Mouse (Mus musculus): Measurements from ENCODE around the gene A530016L24Rik.

DNA sequence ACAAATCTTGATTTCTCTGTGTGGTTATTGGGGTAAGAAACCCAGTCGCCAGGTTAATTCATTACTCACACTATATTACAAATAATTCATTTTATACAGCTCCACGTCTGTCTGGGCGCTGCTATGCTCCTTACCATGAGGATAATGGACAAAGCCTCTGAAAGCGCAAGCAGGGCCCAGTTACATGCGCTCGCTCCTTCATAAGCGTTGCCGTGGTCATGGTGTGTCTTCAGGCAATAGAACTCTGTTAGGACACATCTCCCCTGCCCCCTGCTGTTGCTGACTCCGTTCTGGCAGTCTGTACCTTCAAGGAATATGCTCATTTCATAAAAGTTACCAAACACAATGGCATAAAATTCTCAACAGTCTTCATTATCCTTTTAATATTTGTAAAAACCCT lies 37.4 kb upstream of the A530016L24Rik start:
- TF ChIP-seq CTCF (IDR thresholded peaks at IDR 0.05; ENCODE audit: control insufficient read depth, insufficient read depth, insufficient replicate concordance, low read depth, low read length) (no peak), POLR2A (IDR thresholded peaks at IDR 0.05; ENCODE audit: control insufficient read depth, low read depth, low read length) (no peak)
